Mouse (Mus musculus) thymus, postnatal 25 days (tissue): Measurements from ENCODE around the gene Cd209d.
"Not testable (repeated sequence)": the region's sequence is repeated elsewhere in the genome, so short reads cannot be mapped to it uniquely, and the experiment has no call there.

Experiments
- DNase-seq: peaks from one replicate; pipeline ENCODE4 v3.0.0; 2022

Gene Cd209d

DNA sequence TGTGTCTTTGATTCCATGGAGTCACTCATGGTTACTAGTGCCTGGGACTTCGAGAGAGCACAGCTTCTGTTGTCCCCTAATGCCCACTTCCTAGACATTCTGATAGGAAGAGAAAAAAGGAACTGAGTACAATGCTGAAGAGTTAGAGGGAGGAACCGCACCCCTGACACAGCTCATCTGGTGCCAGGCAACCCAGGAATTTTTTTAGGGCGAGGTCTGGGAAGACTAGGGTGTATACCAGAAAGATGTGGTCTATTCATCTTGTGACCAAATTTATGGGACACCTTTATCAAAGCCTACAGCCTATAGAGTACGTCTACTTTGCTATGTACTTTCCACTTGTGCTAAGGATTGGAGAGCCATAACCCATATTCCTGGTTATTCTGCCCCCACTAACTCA, at the start of gene Cd209d:
Cd209d (minus strand) TSS at position 101 of the 400 bp plus-strand sequence.
- DNase-seq: no peak

DNA sequence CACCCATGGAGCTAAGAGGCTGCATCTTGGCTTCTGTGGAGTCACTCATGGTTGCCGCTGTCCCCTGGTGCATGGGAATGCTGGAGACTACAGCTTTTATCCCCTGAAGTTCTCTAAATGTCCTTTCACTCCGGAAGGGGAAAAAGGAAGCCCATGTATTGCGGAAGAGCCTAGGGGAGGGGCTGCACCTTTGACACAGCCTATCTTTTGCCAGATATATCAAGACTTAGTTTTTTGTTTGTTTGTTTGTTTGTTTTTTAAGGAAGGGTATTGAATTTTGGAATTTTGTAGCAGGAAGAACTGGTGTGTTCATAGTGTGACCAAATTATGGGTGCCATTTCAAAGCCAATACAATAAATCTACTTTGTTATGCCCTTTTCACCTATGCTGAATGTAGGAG, 48.4 kb upstream of the Cd209d start, which contains the start of gene Cd209b:
Cd209b (minus strand) TSS at position 101 of the 400 bp plus-strand sequence.
- DNase-seq: no peak

GRCm38 (mm10) chr8:3876121-3876520, 2.2 kb downstream of the Cd209d start:
- DNase-seq: no peak

- not testable (repeated sequence) for DNase-seq
Observed at GRCm38 (mm10) chr8:3862736-3863135, 15.6 kb downstream of the Cd209d start.

GRCm38 (mm10) chr8:3854209-3854608, 24.1 kb downstream of the Cd209d start, which contains the start of gene Cd209e:
TSS of gene Cd209e (minus strand) at chr8:3854309.
- DNase-seq: no peak
